Mouse (Mus musculus): ENCODE data around the gene Hexb.
A peak's percentile ranks its signal among the peaks of the same experiment; 100 is the strongest.
"Not testable (repeated sequence)": the region's sequence is repeated elsewhere in the genome, so short reads cannot be mapped to it uniquely, and the experiment has no call there.

Hexb gene

GRCm38 (mm10) chr13:97182821-97183220 lies 15.3 kb downstream of the Hexb start:
- no peak for DNase-seq (ENCODE audit: low read depth, low spot score)

- DNase-seq (ENCODE audit: low read depth, low spot score) = no peak
Measured at GRCm38 (mm10) chr13:97180113-97180828, 17.9 kb downstream of the Hexb start.

GRCm38 (mm10) chr13:97178943-97179342 lies 19.2 kb downstream of the Hexb start:
- no peak for DNase-seq (ENCODE audit: low read depth, low spot score)

GRCm38 (mm10) chr13:97176731-97177130 lies 21.4 kb downstream of the Hexb start:
- no peak for DNase-seq (ENCODE audit: low read depth, low spot score)

GRCm38 (mm10) chr13:97175520-97176264 lies 22.5 kb downstream of the Hexb start:
- DNase-seq (ENCODE audit: low read depth, low spot score) = no peak

- DNase-seq (ENCODE audit: low read depth, low spot score) = peak; percentile 61
Measured at GRCm38 (mm10) chr13:97145834-97146233, 52.3 kb downstream of the Hexb start.

GRCm38 (mm10) chr13:97142321-97142720 lies 55.8 kb downstream of the Hexb start:
- no peak for DNase-seq (ENCODE audit: low read depth, low spot score)

- peak; percentile 44 for DNase-seq (ENCODE audit: low read depth, low spot score)
Measured at GRCm38 (mm10) chr13:97138404-97138931, 59.7 kb downstream of the Hexb start.

GRCm38 (mm10) chr13:97137466-97138400 lies 60.4 kb downstream of the Hexb start, which contains the start of the genes Gfm2 and Nsa2:
Gene Gfm2 (plus strand): TSS chr13:97137937.
Gene Nsa2 (minus strand): TSS chr13:97137937.
- DNase-seq (ENCODE audit: low read depth, low spot score) = peak; percentile 96

- not testable (repeated sequence) for DNase-seq (ENCODE audit: low read depth, low spot score)
Measured at GRCm38 (mm10) chr13:97130413-97130812, 67.7 kb downstream of the Hexb start.

GRCm38 (mm10) chr13:97129654-97130053 lies 68.5 kb downstream of the Hexb start:
- not testable (repeated sequence) for DNase-seq (ENCODE audit: low read depth, low spot score)

All from A20 (cell line).